Mouse (Mus musculus) lung, embryonic 14.5 days (tissue): ENCODE measurements around the gene Endov. TPM values are rescaled to one million over a fixed set of nuclear protein-coding genes. Genes with fewer than 3 reads are reported as not detected.

ENCODE experiments used
- ATAC-seq: fragments of 200-750 bp; cut with Nextera tagmentation; 2 replicates; pipeline ENCODE4 v1.8.0; 2017; ENCODE audit warnings: mild to moderate bottlenecking, moderate TSS enrichment, moderate library complexity; ENCODE audit not compliant: insufficient read depth
- DNase-seq: peaks from one replicate; pipeline ENCODE4 v3.0.0-alpha.2; 2015
- H3K27ac ChIP-seq: fragments of 300-500 bp; sonication (generic); 2 replicates; pipeline ENCODE4 v1.5.1; 2014; ENCODE audit warnings: low read depth, mild to moderate bottlenecking, moderate library complexity
- H3K27me3 ChIP-seq: fragments of 300-500 bp; sonication (generic); 2 replicates; pipeline ENCODE4 v1.6.1; 2014; ENCODE audit warnings: low read length, control low read depth; ENCODE audit not compliant: insufficient read depth
- H3K36me3 ChIP-seq: fragments of 300-500 bp; sonication (generic); 2 replicates; pipeline ENCODE4 v1.6.1; 2014; ENCODE audit warnings: control low read depth; ENCODE audit not compliant: insufficient read depth
- H3K4me1 ChIP-seq: fragments of 300-500 bp; sonication (generic); 2 replicates; pipeline ENCODE4 v1.6.1; 2014; ENCODE audit warnings: antibody characterized with exemption, control low read depth; ENCODE audit not compliant: insufficient read depth
- H3K4me2 ChIP-seq: fragments of 300-500 bp; sonication (generic); 2 replicates; pipeline ENCODE4 v1.6.1; 2014; ENCODE audit warnings: mild to moderate bottlenecking
- H3K4me3 ChIP-seq: fragments of 300-500 bp; sonication (generic); 2 replicates; pipeline ENCODE4 v1.5.1; 2014; ENCODE audit warnings: low read depth, low read length
- H3K9ac ChIP-seq: fragments of 300-500 bp; sonication (generic); 2 replicates; pipeline ENCODE4 v1.6.1; 2014
- H3K9me3 ChIP-seq: fragments of 300-500 bp; sonication (generic); 2 replicates; pipeline ENCODE4 v1.6.1; 2016; ENCODE audit warnings: low read depth, low read length, control low read depth
- CTCF ChIP-seq: IDR thresholded peaks from 2 replicates; pipeline ENCODE4 v1.5.1; 2016; ENCODE audit warnings: antibody characterized with exemption, low read depth
- WGBS: fragments of 180-500 bp; shearing (Covaris S2); extraction: QIAGEN DNeasy Blood & Tissue Kit; methylation state at CpG from one replicate; pipeline ENCODE4 v1.1.7; 2014; 5-methylcytosine and 5-hydroxymethylcytosine counted together
- polyA plus RNA-seq: library from polyadenylated mRNA; unstranded; fragments of >200 nt; fragmentation: Nextera tagmentation; extraction: Ambion mirVana; gene quantifications from 2 replicates; pipeline ENCODE4 v1.2.1, GENCODE M21; 2014

Endov gene
- polyA plus RNA-seq, 1 experiment from 2014 or later, result 17.4 TPM

- Histone ChIP-seq H3K4me2 (no peak overlapping the region), H3K27ac (no peak overlapping the region), H3K4me3 (no peak overlapping the region)
These were observed 32.2 kb downstream of the Endov start for GRCm38 (mm10) chr11:119523392-119523791.

DNA sequence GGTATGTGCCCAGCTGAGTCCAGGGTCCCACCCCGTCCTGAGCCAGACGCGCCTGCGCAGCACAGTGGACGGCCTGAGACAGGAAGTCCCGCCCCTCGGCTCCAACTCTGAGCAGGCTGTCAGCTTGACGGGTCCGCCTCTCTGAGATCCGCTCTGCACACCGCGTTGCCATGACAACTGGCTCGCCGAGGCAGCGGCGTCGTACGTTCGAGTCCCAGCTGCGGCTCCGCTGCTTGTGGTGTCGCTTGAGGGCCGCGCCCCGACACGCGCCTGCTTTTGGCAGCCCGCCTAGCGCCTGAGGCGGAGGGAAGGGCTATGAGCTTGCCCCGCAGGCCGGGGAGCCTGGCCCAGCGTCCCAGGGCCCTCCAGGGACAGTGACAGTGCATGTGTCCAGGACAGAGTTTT, 33.4 kb downstream of the Endov start:
- Histone ChIP-seq H3K27ac (no peak overlapping the region), H3K4me3 (peak overlapping the region; percentile 34), H3K9ac (peak overlapping the region; percentile 21), H3K36me3 (no peaks in the 10 kb centered on the region), H3K4me1 (no peaks in the 10 kb centered on the region), H3K9me3 (no peaks in the 10 kb centered on the region), H3K27me3 (no peaks in the 10 kb centered on the region), H3K4me2 (peak overlapping the region; percentile 59)
- 2% methylated on average over 33 of the region's 33 CpGs for WGBS
- no peak for TF ChIP-seq CTCF
- ATAC-seq, result peak; percentile 98
- peak; percentile 97 for DNase-seq

More at GRCm38 (mm10) chr11:119523392-119523791, 32.2 kb downstream of the Endov start:
- Histone ChIP-seq H3K27me3 (no peaks in the 10 kb centered on the region), H3K9ac (no peak overlapping the region), H3K9me3 (no peaks in the 10 kb centered on the region), H3K36me3 (no peaks in the 10 kb centered on the region), H3K4me1 (no peaks in the 10 kb centered on the region)
- no peak for DNase-seq
- no peak for TF ChIP-seq CTCF
- ATAC-seq, result no peak
- 86% methylated on average over 3 of the region's 3 CpGs for WGBS

DNA sequence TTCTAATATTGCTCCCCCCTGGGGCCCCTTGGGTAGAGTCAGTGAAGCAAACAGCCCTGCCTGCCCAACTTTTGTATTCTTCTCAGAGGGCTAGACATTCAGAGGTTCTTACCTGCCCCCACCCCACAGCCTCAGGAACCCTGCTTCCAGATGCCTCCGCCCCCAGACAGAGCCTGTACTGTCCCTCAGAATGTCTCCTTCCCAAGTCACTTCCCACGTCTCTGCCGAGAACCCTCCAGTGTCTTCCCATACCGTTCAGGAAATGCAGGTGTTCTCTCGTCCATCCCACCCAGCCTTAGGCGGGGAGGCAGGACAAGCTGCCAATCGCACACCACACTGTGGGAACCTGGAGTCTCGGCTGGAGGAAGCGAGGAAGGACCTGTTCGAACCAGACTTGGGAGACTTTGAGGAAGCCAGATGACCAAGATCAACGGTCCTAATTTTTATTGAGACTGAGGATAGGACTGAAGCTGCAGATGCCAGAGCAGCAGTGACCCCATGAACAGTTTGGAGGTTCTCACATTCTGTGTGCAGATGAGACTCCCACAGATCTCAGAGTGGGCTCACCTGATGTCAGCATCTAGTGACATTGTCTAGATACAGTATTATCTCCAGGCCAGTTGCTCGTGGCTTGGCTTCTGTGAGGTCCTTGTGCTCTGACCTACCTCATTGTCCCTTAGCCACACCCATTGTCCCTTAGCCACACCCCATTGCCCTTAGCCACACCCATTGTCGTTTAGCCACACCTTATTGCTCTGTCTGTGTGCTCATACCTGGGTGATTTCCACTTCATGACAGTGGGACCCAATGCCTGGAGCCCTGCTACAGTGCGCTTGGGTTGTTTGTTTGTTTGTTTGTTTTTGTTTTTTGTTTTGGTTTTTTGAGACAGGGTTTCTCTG, 35.2 kb downstream of the Endov start:
- Histone ChIP-seq H3K27me3 (no peaks in the 10 kb centered on the region), H3K4me1 (no peaks in the 10 kb centered on the region), H3K36me3 (no peaks in the 10 kb centered on the region), H3K27ac (no peak overlapping the region), H3K4me2 (no peak overlapping the region), H3K9ac (no peak overlapping the region), H3K4me3 (no peak overlapping the region), H3K9me3 (no peaks in the 10 kb centered on the region)
- no peak for TF ChIP-seq CTCF
- WGBS, result 71% methylated on average over 14 of the region's 14 CpGs
- DNase-seq, result no peak
- no peak for ATAC-seq

DNA sequence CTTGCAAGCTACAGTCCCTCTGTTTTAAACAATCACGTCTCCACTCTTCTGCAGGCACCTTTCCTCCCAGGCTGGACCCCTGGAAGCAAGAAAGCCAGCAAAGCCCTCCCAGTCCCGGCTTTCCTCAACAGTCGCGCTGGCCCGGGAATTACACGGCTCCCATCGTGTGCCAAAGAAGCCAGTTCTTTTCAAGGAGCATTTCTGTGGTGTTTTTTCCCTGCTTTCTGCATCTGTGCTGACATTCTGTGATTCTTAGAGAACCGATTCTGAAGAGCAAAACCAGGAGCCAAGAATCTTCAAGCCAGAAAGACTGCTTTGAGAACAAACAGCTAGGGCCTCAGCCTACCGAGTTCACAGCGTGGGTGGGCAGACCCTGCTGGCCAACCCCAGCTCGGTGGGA, 37.8 kb downstream of the Endov start:
- Histone ChIP-seq H3K4me1 (no peaks in the 10 kb centered on the region), H3K36me3 (no peaks in the 10 kb centered on the region), H3K9me3 (no peaks in the 10 kb centered on the region), H3K4me3 (no peak overlapping the region), H3K27me3 (no peaks in the 10 kb centered on the region), H3K9ac (no peak overlapping the region), H3K4me2 (no peak overlapping the region), H3K27ac (no peak overlapping the region)
- DNase-seq (no peak), ATAC-seq (no peak)
- TF ChIP-seq CTCF, result no peak
- WGBS, result 51% methylated on average over 11 of the region's 11 CpGs

DNA sequence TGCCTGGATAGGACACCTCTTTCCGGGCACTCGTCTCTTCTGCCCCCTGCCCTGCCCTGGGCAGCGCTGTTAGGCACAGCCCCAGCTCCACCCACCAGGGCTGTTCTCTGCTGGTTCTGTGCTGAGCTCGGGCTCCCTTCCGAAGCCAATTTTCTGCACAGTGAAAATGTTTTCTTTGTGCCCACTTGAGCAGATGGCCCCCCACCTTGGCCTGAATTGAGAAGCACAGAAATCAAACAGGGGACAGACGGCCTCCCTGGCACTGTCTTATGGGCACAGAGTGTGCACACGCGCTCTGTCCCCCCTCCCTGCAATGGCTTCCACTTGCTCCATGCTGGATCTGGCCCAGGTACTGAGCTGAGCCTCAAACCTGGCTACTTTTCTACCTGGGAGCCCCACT, 41.3 kb downstream of the Endov start:
- no peaks in the 10 kb centered on the region for H3K4me1 ChIP-seq
- no peak overlapping the region for H3K4me2 ChIP-seq
- H3K27me3 ChIP-seq, result no peaks in the 10 kb centered on the region
- TF ChIP-seq CTCF, result no peak
- 66% methylated on average over 8 of the region's 8 CpGs for WGBS
- H3K36me3 ChIP-seq, result no peaks in the 10 kb centered on the region
- DNase-seq (no peak), ATAC-seq (no peak)
- no peak overlapping the region for H3K9ac ChIP-seq
- no peak overlapping the region for H3K4me3 ChIP-seq
- no peaks in the 10 kb centered on the region for H3K9me3 ChIP-seq
- no peak overlapping the region for H3K27ac ChIP-seq

- H3K9ac ChIP-seq, result no peak overlapping the region
- 54% methylated on average over 7 of the region's 7 CpGs for WGBS
- H3K4me3 ChIP-seq, result no peak overlapping the region
- no peaks in the 10 kb centered on the region for H3K36me3 ChIP-seq
- H3K27me3 ChIP-seq, result no peaks in the 10 kb centered on the region
- 0 out of 2 replicates have a peak, but pooled peaks have one; percentile 22 for TF ChIP-seq CTCF
- DNase-seq, result no peak
- no peaks in the 10 kb centered on the region for H3K4me1 ChIP-seq
- H3K9me3 ChIP-seq, result no peaks in the 10 kb centered on the region
- no peak overlapping the region for H3K4me2 ChIP-seq
- no peak for ATAC-seq
- no peak overlapping the region for H3K27ac ChIP-seq
These were observed 42.6 kb downstream of the Endov start for GRCm38 (mm10) chr11:119533745-119534144.

GRCm38 (mm10) chr11:119539944-119540343, 48.8 kb downstream of the Endov start:
- Histone ChIP-seq H3K27ac (no peak overlapping the region), H3K9ac (no peak overlapping the region), H3K9me3 (no peaks in the 10 kb centered on the region), H3K36me3 (no peaks in the 10 kb centered on the region), H3K4me1 (no peaks in the 10 kb centered on the region), H3K4me3 (no peak overlapping the region), H3K27me3 (peaks cover 13% of the 10 kb centered on the region), H3K4me2 (no peak overlapping the region)
- ATAC-seq, result no peak
- WGBS, result 33% methylated on average over 14 of the region's 14 CpGs
- DNase-seq, result peak; percentile 70
- no peak for TF ChIP-seq CTCF
